Mouse (Mus musculus): Measurements from ENCODE around the gene Prrg3. TPM values are rescaled to one million over a fixed set of nuclear protein-coding genes. Genes with fewer than 3 reads are reported as not detected.

Gene Prrg3
- polyA plus RNA-seq, 1 experiment from 2014 or later, result 6.9 TPM

GRCm38 (mm10) chrX:72012804-72013203 is 50.4 kb downstream of the Prrg3 start:
- H3K9me3 ChIP-seq (ENCODE audit: control insufficient read depth, low read length), result no peaks in the 10 kb centered on the region
- no peak for ATAC-seq (ENCODE audit: insufficient number of reproducible peaks, low FRiP score, low TSS enrichment, low read depth)
- H3K4me2 ChIP-seq (ENCODE audit: low read depth, severe bottlenecking), result no peak overlapping the region
- DNase-seq (ENCODE audit: low spot score), result peak; percentile 32
- no peaks in the 10 kb centered on the region for H3K27me3 ChIP-seq (ENCODE audit: control insufficient read depth, insufficient read depth, low read length)
- no peak overlapping the region for H3K9ac ChIP-seq (ENCODE audit: low read length)
- WGBS, result 39% methylated on average over 3 of the region's 3 CpGs
- no peaks in the 10 kb centered on the region for H3K4me1 ChIP-seq (ENCODE audit: control insufficient read depth, insufficient read depth, low read length)
- H3K4me3 ChIP-seq (ENCODE audit: low read depth, low read length), result no peak overlapping the region
- H3K36me3 ChIP-seq (ENCODE audit: control insufficient read depth, insufficient read depth, low read length), result no peaks in the 10 kb centered on the region
- no peak overlapping the region for H3K27ac ChIP-seq (replicated peaks; ENCODE audit: low read depth, low read length)

GRCm38 (mm10) chrX:72022241-72022640 is 59.8 kb downstream of the Prrg3 start:
- 92% methylated on average over 1 of the region's 1 CpGs for WGBS
- H3K36me3 ChIP-seq (ENCODE audit: control insufficient read depth, insufficient read depth, low read length), result no peaks in the 10 kb centered on the region
- no peak overlapping the region for H3K27ac ChIP-seq (replicated peaks; ENCODE audit: low read depth, low read length)
- ATAC-seq (ENCODE audit: insufficient number of reproducible peaks, low FRiP score, low TSS enrichment, low read depth) (no peak), DNase-seq (ENCODE audit: low spot score) (no peak)
- H3K27me3 ChIP-seq (ENCODE audit: control insufficient read depth, insufficient read depth, low read length), result no peaks in the 10 kb centered on the region
- no peak overlapping the region for H3K9ac ChIP-seq (ENCODE audit: low read length)
- no peaks in the 10 kb centered on the region for H3K9me3 ChIP-seq (ENCODE audit: control insufficient read depth, low read length)
- no peak overlapping the region for H3K4me2 ChIP-seq (ENCODE audit: low read depth, severe bottlenecking)
- no peaks in the 10 kb centered on the region for H3K4me1 ChIP-seq (ENCODE audit: control insufficient read depth, insufficient read depth, low read length)
- H3K4me3 ChIP-seq (ENCODE audit: low read depth, low read length), result no peak overlapping the region

Other genes with a start within 250 kb of the Prrg3 start
- 28.9 and 29.9 TPM in 2 replicates for gene Vma21, start 146.7 kb upstream of the Prrg3 start, polyA plus RNA-seq (2014; fragmentation: Nextera tagmentation; extraction: Ambion mirVana)
- 0.44 TPM in 1 of 2 replicates, not detected in the other for gene Gm1141, start 41.6 kb upstream of the Prrg3 start, polyA plus RNA-seq (2014; fragmentation: Nextera tagmentation; extraction: Ambion mirVana)
- 0.18 TPM in 1 of 2 replicates, not detected in the other for gene Fate1, start 10.4 kb downstream of the Prrg3 start, polyA plus RNA-seq (2014; fragmentation: Nextera tagmentation; extraction: Ambion mirVana)
- 0.07 TPM in 1 of 2 replicates, not detected in the other for gene Cnga2, start 29.2 kb downstream of the Prrg3 start, polyA plus RNA-seq (2014; fragmentation: Nextera tagmentation; extraction: Ambion mirVana)

Measured in limb, embryonic 11.5 days (tissue).